Mouse (Mus musculus) leukemia stem cell, adult 10-12 weeks (primary cell): Measurements from ENCODE around the gene Sntb2. TPM values are rescaled to one million over a fixed set of nuclear protein-coding genes. Genes with fewer than 3 reads are reported as not detected.

Experiments
- polyA plus RNA-seq: library from polyadenylated mRNA; stranded (reverse); fragments of >175 nt; gene quantifications from 2 replicates; pipeline ENCODE4 v1.2.3, GENCODE M21; 2012; ENCODE audit warnings: low replicate concordance

Sntb2 gene
- 1.3 and 3.1 TPM in 2 replicates for polyA plus RNA-seq

DNA sequence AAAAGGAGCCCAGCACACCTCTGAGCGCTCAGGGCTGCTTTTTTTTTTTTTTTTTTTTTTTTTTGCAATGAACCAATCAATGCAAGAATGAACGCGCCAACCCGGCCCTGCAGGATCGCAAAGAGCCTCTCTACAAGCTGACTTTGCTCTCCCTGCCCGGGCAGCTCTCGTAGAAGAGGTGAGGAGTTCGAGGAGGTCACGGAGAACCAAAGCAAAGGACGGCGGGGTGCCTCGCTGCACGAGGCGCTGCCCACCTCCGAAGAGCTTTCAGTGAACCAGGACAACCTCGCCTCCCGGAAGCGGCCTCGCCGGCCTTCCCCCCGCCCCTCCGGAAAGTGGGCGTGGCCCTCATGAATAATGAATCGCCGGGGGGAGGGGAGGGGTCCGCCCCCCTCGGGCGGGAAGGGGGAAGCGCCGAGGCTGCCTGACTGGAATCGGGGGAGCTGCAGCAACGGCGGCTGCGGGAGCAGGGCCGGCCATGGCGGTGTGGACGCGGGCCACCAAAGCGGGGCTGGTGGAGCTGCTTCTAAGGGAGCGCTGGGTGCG is at the start of gene Sntb2:
Gene Sntb2, plus strand, starts transcription at position 427 of the 546 bp plus-strand sequence.

DNA sequence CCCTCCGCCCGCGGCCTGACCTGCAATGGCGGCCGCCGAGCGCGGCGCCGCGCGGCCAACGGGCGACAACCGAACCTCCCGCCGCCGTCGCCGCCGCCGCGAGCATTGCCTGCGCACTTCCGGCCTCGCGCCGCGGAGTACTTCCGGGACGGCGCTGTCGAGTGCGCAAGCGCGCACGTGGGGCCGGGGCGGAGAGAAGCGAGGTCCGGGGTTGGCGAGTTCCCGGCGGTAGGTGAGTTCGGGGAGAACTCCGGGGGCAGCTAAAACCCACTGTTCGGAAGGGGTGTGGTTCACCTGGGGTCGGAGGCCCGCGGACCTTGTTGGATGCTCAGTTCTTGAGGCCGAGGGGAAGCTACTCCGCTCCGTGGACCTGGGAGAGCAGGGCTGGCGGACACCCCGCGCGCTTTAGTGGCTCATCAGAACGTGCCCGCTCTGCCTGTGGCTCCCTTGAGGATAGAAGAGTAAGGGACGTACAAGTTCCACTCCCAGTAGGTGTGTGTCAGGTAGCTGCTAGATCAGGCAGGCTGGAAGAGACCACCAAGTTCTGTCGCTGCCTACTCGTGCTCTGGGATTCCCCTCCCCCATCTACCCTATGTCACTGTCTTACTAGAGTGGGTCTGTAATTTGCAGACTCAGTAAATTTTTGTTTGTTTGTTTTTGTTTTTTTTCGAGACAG is 41.9 kb upstream of the Sntb2 start, which contains the start of gene Utp4:
Gene Utp4, plus strand, starts transcription at position 156 of the 676 bp plus-strand sequence.

DNA sequence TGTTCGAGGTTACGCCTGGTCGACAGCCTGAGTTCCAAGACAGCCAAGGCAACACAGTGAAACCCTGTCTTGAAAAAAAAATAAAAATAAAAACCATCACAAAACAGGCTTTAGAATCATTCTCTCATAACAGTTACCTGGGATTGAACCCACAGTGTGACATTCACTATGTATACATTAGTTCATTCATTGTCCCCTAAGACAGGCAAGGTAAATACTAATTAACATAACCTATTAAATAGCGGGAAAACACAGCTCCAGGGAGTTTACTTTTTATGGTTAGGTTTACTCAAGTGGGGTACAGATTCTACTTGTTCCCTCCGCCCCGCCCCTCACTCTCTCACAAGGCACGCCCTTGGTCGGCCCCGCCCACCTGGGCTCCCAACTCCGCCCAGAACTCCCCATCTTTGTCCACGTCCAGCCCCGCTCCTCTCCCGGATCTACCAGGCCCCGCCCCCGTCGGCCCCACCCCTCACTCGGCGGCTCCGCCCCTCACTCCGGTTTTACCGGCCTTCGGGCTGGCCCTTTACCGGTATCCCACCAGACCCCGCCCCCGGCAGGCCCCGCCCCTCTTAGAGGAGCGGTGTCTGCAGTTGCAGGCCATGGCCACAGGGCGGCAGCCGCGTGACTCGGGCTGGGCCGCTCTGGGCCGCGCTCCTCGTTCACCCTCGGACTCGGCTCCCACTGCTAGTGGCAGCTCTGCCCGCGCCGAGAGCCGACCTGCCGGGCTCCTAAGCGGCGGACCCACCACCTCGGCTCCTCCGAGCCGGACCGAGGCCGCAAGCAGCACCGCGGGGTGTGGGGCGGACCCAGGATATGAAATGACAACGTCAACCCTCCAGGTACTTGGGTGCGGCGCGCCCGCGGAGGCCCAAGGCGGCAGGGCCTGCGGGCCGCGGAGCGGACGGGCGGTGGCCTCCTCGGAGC is 95.4 kb downstream of the Sntb2 start, which contains the start of gene Vps4a:
Gene Vps4a, plus strand, starts transcription at position 573 of the 927 bp plus-strand sequence.

GRCm38 (mm10) chr8:107048061-107048941 is 112.8 kb downstream of the Sntb2 start, which contains the start of gene Pdf:
Pdf (minus strand) TSS chr8:107048614.

GRCm38 (mm10) chr8:107056076-107056972 is 120.8 kb downstream of the Sntb2 start, which contains the start of the genes Cog8 and Nip7:
Cog8 (minus strand) TSS chr8:107056689.
Nip7 (plus strand) TSS chr8:107056877.

DNA sequence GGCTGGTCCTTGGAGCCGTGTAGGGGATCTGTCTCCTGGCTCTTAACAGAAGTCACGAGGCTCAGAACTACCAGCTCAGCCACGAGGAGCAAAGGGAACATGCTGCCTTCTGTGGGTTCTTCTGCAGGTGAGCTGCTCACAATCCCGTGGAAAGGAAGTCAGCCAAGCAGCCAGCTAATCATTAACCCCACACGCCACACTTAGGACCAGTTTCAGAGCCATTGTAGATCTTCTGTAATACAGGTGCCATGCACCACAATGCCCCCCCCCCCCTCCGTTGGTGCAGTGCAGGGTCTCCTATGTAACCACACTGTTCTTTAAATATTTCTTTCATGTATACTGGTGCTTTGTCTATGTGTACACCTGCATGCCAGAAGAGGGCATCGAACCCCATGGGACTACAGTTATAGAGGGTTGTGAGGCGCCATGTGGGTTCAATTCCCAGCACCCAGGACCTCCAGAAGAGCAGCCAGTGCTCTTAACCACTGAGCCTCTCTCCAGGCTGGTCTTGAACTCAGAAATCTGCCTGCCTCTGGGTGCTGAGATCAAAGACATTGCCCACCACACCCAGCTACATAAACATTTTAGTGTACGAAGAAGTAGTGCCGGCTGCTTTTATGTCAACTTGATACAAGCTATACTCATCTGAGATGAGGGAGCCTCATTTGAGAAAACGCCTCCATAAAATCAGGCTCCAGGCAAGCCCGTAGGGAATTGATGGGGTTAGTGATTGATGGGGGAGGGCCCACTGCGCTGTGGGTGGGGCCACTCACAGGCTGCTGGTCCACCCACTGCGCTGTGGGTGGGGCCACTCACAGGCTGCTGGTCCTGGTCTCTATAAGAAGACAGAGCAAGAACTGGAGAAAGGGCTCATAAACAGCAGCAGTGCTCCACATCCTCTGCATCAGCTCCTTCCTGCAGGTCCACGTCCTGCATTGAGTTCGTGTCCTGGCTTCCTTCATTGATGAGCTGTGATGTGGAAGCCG is 130.3 kb downstream of the Sntb2 start, which contains the start of gene Tmed6:
Gene Tmed6, minus strand, starts transcription at position 134 of the 986 bp plus-strand sequence.

Other genes with a start within 250 kb of the Sntb2 start
- not detected in 2 replicates for gene Has3, start 65.5 kb upstream of the Sntb2 start, polyA plus RNA-seq
- gene Utp4, start 42.1 kb upstream of the Sntb2 start, polyA plus RNA-seq = 7.8 and 14.4 TPM in 2 replicates
- gene Vps4a, start 95.5 kb downstream of the Sntb2 start, polyA plus RNA-seq = 12.8 and 19.3 TPM in 2 replicates
- gene Pdf, start 112.9 kb downstream of the Sntb2 start, polyA plus RNA-seq = 0.83 and 8.1 TPM in 2 replicates
- 16.6 and 19.9 TPM in 2 replicates for gene Cog8, start 120.9 kb downstream of the Sntb2 start, polyA plus RNA-seq
- gene Nip7, start 121.1 kb downstream of the Sntb2 start, polyA plus RNA-seq = 5.6 and 9.5 TPM in 2 replicates
- not detected in 2 replicates for gene Tmed6, start 129.9 kb downstream of the Sntb2 start, polyA plus RNA-seq
- 14.6 and 15.3 TPM in 2 replicates for gene Terf2, start 160.8 kb downstream of the Sntb2 start, polyA plus RNA-seq
- gene Cyb5b, start 214.9 kb downstream of the Sntb2 start, polyA plus RNA-seq = 4.6 and 6.8 TPM in 2 replicates